Mouse (Mus musculus): ENCODE data around the gene Trp53bp1.

The Trp53bp1 gene

DNA sequence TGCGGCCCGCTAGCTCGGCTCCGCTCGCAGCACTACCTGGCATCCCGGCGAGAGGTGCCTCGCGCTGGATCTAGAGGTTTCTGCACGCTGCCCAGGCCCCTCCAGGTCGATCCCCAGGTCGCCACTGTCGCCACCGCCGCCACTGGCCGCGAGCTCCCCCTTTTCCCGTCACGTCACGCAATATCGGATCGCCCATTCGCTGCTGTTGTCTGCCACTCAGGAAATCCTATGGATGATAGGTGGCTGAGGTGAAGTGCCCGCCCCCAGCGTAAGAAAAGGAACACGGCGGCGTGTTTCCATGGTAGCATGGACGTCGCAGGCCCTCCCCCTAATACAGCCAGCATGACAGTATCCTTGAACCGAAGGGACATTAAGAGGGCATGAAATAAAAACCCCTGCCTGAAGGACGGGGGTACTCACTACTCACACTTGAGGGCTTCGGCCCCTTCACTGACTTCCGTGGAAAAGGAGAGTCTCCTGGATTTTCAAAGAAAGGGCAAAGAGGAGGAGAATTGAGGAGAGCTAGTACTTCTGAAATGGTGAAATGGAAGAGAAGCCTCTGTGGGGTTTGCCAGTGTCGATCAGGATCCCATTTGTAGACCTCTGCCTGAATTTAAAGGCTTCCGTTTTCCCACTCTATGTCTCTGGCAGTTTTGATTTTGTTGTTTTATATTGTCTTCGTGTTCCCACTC is at the start of gene Trp53bp1:
TSS of gene Trp53bp1 (minus strand) at position 172 of the 692 bp plus-strand sequence.
- peak; percentile 91 for DNase-seq (ENCODE audit: low read depth)

GRCm38 (mm10) chr2:121316278-121316677 is 45.1 kb upstream of the Trp53bp1 start:
- DNase-seq (ENCODE audit: low read depth) = no peak

- no peak for DNase-seq (ENCODE audit: low read depth)
Observed at GRCm38 (mm10) chr2:121308997-121309416, 37.8 kb upstream of the Trp53bp1 start.

DNA sequence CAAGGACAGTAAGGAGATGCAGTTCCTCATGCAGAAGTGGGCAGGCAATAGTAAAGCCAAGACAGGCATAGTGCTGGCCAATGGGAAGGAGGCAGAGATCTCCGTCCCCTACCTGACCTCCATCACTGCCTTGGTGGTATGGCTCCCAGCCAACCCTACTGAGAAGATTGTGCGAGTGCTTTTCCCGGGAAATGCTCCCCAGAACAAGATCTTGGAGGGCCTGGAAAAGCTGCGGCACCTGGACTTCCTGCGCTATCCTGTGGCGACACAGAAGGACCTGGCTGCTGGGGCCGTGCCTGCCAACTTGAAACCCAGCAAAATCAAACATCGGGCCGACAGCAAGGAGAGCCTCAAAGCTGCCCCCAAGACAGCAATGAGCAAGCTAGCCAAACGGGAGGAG is 28.8 kb upstream of the Trp53bp1 start:
- DNase-seq (ENCODE audit: low read depth) = no peak

DNA sequence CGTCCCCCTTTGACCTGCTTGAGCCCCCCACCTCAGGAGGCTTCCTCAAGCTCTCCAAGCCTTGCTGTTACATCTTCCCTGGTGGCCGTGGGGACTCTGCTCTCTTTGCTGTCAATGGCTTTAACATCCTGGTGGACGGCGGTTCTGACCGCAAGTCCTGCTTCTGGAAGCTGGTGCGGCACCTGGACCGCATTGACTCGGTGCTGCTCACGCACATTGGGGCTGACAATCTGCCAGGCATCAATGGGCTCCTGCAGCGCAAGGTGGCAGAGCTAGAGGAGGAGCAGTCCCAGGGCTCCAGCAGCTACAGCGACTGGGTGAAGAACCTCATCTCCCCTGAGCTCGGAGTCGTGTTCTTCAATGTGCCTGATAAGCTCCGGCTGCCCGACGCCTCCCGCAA is 28.3 kb upstream of the Trp53bp1 start:
- no peak for DNase-seq (ENCODE audit: low read depth)

DNA sequence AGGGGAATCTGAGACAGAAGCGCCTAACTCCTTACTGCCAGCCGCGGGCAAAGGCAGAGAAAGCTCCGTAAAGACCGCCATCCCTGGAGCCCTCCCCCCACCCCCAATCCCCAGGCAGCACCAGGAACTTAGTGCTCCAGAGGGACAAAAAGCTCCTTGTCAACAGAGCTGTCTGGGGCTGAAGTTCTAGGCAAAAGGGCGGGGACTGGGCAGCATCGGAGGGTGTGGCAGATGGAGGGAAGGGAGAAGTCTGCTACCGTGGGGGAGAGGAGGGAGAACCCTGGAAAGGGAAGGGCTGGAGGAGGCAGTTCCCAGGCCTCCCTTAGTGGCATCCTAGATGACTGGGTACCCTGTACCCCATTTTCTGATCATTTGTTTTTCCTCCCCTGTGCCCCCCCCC is 26.9 kb upstream of the Trp53bp1 start:
- no peak for DNase-seq (ENCODE audit: low read depth)

- no peak for DNase-seq (ENCODE audit: low read depth)
Observed at GRCm38 (mm10) chr2:121297701-121298100, 26.5 kb upstream of the Trp53bp1 start.

DNA sequence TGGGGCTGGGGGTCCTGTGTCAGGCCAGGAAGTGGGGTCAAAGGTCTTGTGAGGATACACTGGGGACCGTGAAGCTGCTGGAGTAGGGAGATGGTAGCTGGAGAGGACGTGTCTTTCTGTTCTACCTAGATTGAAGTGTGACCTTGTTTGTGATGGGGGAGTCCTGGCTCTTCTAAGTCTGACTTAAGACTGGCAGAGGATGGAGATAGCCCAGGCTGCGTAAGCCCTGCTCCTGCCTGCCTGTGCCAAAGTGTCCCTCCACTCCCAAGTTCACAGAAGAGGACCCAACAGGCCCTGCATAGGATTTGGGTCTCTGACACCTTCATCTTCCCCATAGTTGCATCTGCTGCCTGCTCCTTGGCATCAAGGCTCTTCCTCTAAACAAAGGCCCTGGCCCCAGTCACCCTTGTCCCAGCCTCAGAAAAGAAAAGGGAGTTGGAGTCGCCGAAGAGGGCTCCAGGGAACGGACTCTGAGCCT is 25.6 kb upstream of the Trp53bp1 start:
- DNase-seq (ENCODE audit: low read depth) = no peak

DNA sequence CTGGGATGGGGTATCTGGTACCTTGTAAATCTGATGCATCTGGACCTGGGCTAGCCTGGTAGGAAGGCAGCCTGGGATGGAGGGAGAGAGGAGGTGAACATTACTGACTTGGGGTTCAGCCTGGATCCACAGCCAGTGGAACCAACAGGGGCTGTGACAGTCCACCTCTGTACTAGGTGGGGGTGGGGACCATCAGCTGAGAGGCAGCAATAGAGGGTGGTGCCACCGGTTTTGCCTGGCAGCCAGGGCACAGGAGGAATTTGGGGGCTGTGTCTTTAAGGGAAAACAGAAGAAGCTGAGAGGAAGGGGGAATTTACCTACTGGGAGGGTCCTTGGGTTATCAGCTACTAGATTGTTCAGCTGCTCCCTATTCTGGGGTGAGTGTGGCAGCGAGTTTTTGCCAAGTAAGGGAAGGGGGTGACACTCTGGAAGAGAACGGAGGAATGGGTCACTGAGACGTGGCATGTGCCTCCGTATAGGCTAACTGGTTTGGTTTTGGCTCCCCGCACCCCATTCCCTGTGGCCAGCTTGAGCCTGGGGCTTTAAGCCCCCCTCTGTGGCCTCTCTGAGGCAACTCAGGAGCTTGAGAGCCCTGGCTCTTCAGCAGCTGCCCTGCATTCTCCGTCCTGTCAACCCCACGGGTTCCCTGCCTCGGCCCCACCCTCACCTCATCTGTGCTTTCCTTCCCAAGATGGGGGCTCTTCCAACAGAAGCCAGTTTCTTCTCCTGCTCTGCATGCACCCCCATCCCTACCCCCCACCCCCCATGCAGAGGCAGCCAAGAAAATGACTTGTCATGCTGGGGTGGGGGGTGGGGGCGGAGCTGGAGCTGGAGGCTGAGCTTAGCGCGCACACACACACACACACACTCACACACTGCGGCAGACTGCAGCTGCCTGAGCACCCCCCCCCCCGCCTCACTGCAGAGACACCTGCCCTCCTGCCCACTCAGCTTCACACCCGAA is 24.7 kb upstream of the Trp53bp1 start:
- no peak for DNase-seq (ENCODE audit: low read depth)

DNA sequence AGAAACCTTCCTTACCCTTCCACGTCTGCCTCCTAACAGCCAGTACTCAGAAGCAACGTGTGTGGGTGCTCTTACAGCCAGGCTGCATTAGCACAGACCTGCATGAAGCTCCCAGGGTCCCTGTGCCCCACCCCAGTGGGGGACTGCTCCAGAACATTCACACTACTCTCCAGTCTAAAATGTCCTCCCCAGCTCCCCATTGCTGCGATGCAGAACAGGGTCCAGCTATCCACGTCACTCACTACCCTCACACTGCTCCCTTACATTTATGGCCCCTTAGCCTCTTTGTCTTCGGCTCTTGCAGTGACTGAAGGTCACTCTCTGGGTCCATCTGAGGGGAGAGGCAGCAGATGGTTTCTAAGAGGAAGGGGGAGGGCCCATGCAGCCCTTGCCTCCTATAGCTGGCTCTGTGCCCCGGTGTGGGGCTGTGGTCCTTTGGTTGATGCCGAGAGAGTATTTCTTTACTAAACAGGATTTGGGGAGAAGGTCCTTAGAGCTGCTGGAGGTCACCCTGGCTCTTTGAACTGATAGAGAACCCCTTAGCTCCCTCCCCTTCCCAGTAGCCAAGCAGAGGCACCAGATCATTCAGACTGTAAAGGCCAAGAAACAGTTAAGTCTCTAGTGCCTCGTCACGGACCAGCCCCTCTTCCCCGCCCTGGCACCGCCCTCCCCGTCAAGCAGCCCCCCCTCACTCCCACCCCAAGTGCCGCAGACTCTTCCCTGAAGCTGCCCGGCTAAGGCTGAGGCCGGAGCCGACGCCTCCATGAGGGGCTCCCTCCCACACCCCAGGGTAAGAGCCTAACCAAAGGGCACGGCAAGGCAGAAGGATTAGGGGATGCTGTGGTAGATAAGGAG is 23.8 kb upstream of the Trp53bp1 start:
- DNase-seq (ENCODE audit: low read depth) = no peak

GRCm38 (mm10) chr2:121294182-121294581 is 23.0 kb upstream of the Trp53bp1 start:
- no peak for DNase-seq (ENCODE audit: low read depth)

- DNase-seq (ENCODE audit: low read depth) = no peak
Observed at GRCm38 (mm10) chr2:121292316-121293013, 21.3 kb upstream of the Trp53bp1 start.

- DNase-seq (ENCODE audit: low read depth) = no peak
Observed at GRCm38 (mm10) chr2:121289730-121290540, 18.7 kb upstream of the Trp53bp1 start.

DNA sequence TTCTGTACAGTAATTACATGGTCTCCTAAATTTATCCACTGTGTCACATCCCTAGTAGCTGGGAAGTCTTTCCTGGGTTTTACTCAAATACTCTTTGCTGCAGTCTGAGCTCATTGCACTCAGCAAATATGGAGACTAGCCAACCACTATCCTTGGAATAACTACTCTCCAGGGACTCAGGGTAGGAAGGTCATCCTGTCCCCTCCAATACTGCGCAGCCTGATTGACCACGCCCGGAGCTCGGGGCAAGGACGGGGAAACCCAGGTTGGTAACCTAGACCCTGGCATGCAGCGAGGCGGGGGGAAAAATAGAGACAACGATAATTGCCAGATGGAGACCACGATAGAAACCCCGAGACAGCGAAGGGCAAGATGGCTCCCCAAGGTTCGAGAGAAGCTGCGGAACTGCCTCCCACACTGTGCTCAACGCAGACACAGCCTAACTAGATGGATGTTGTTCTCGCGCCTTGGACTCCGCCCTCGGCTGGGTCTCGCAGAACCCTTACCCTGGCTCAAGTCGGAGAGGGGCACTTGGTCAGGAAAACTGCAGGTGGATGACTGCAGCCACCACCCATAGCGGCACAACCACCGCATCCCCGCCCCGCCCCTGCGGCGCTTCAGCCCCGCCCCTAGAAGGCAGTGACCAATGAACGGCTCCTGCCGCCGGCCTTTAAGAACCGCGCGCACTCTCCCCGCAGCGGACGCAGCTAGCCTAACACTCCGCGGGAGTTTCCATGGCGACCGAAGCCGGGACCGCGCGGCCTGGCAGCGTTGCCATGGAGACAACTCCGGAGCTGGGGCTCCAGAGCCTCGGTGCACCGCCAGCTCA is 17.9 kb upstream of the Trp53bp1 start, which contains the start of gene Map1a:
TSS of gene Map1a (plus strand) at position 700 of the 829 bp plus-strand sequence.
- peak; percentile 83 for DNase-seq (ENCODE audit: low read depth)

DNA sequence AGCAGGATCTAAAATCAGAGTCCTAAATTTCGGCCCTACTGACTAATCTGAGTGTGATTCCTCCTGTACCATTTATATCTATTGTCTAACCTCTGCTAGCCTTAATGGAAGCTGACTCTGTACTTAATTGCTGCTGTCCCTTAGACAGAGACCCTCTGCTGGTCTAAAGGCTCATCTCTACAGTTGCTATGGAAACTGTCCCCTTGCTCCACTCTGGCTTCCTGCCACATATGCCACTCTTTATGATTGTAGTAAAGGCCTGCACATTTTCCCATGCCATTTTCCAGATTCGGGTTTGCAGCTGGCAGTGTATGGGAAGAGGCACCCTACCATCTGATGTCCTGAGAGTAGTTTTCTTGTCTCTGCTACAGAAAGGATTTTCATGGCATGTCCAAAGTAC is 16.6 kb upstream of the Trp53bp1 start:
- no peak for DNase-seq (ENCODE audit: low read depth)

DNA sequence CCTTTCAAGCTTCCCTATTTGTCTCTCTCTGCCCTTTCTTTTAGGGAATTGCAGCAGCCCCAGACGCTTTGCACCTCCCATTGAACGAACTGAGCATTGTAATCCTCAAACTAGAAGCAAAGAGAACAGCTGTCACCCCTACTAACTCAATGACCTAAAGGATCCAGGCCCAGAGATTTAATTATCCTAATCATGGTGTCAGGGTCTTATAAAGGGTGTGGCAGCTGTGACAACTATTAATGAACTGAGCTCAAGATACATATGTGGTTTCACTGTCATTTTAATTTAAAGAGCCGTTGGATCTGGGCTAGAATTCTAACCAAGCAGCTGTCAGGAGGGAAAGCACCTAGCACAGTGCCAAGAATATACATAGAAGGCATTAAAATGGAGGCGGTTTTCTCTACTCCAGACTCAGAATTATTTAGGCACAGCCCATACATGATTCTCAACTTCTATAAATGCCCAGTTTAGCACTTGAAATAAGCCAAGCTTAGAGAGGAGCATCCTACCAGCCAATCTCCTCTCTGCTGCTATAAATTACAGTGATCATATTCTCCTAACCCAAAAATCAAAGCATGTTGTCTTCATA is 815 bp upstream of the Trp53bp1 start:
- DNase-seq (ENCODE audit: low read depth) = no peak

GRCm38 (mm10) chr2:121270521-121271235 is 529 bp downstream of the Trp53bp1 start:
- no peak for DNase-seq (ENCODE audit: low read depth)

- DNase-seq (ENCODE audit: low read depth) = no peak
Observed at GRCm38 (mm10) chr2:121268446-121268845, 2.8 kb downstream of the Trp53bp1 start.

All from c-Kit-positive CD71-negative TER-119-negative erythroid progenitor cells, embryonic 14.5 days (primary cell).